Mouse (Mus musculus) embryonic facial prominence, embryonic 11.5 days (tissue): ENCODE results near the gene Defa34. TPM values are rescaled to one million over a fixed set of nuclear protein-coding genes. Genes with fewer than 3 reads are reported as not detected.
"Not testable (repeated sequence)": the region's sequence is repeated elsewhere in the genome, so short reads cannot be mapped to it uniquely, and the experiment has no call there.

Source experiments
- ATAC-seq: fragments of 200-750 bp; cut with Nextera tagmentation; replicated peaks from 2 replicates; pipeline ENCODE4 v1.8.0; 2017; ENCODE audit warnings: low read depth; ENCODE audit not compliant: insufficient number of reproducible peaks, low FRiP score, low TSS enrichment
- DNase-seq: peaks from one replicate; pipeline ENCODE4 v3.0.0-alpha.2; 2015; ENCODE audit warnings: low spot score
- H3K27ac ChIP-seq: fragments of 300-500 bp; sonication (generic); replicated peaks from 2 replicates; pipeline ENCODE4 v1.5.1; 2014; ENCODE audit warnings: mild to moderate bottlenecking, low read depth, low read length, control low read depth
- H3K27me3 ChIP-seq: fragments of 300-500 bp; sonication (generic); 2 replicates; pipeline ENCODE4 v1.6.1; 2014; ENCODE audit warnings: mild to moderate bottlenecking, low read length, moderate library complexity, mixed read lengths; ENCODE audit not compliant: control insufficient read depth, insufficient read depth
- H3K36me3 ChIP-seq: fragments of 300-500 bp; sonication (generic); replicated peaks from 2 replicates; pipeline ENCODE4 v1.6.1; 2014; ENCODE audit warnings: low read depth, mild to moderate bottlenecking, low read length, moderate library complexity, mixed read lengths; ENCODE audit not compliant: control insufficient read depth, insufficient read depth
- H3K4me1 ChIP-seq: fragments of 300-500 bp; sonication (generic); 2 replicates; pipeline ENCODE4 v1.6.1; 2014; ENCODE audit warnings: low read length, mixed read lengths; ENCODE audit not compliant: control insufficient read depth, insufficient read depth
- H3K4me2 ChIP-seq: fragments of 300-500 bp; sonication (generic); 2 replicates; pipeline ENCODE4 v1.6.1; 2014; ENCODE audit warnings: low read depth, mild to moderate bottlenecking, control low read depth, low read length, moderate library complexity
- H3K4me3 ChIP-seq: fragments of 300-500 bp; sonication (generic); 2 replicates; pipeline ENCODE4 v1.5.1; 2014; ENCODE audit warnings: low read depth, low read length, control low read depth
- H3K9ac ChIP-seq: fragments of 300-500 bp; sonication (generic); replicated peaks from 2 replicates; pipeline ENCODE4 v1.6.1; 2014; ENCODE audit warnings: mild to moderate bottlenecking, control low read depth, low read length
- H3K9me3 ChIP-seq: fragments of 300-500 bp; sonication (generic); replicated peaks from 2 replicates; pipeline ENCODE4 v1.6.1; 2016; ENCODE audit warnings: mild to moderate bottlenecking, low read length, inconsistent platforms, mixed read lengths; ENCODE audit not compliant: control insufficient read depth
- WGBS: fragments of 180-500 bp; shearing (Covaris S2); extraction: QIAGEN DNeasy Blood & Tissue Kit; methylation state at CpG from one replicate; pipeline ENCODE4 v1.1.7; 2014; 5-methylcytosine and 5-hydroxymethylcytosine counted together
- polyA plus RNA-seq: library from polyadenylated mRNA; unstranded; fragments of >200 nt; fragmentation: Nextera tagmentation; extraction: Ambion mirVana; gene quantifications from 2 replicates; pipeline ENCODE4 v1.2.1, GENCODE M21; 2014

Gene Defa34
- polyA plus RNA-seq: not detected in 2 replicates

DNA sequence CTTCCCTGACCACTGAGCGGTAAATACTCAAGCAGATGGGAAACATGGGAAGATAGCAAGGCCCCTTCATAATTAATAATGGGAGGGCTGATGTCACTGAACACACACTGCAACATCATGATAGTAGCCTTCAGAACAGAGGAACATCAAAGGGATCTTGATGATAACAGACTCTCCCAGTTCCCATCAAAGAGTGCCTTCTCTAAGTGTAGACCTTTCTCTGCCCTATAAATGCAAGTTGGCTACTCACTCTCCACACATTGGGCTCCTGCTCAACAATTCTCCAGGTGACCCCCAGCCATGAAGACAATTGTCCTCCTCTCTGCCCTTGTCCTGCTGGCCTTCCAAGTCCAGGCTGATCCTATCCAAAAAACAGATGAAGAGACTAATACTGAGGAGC lies at the start of gene Defa34:
TSS of gene Defa34 (plus strand) at position 301 of the 400 bp plus-strand sequence.
- not testable (repeated sequence) for H3K4me3 ChIP-seq, H3K27me3 ChIP-seq, H3K27ac ChIP-seq, ATAC-seq, H3K4me1 ChIP-seq, H3K9ac ChIP-seq, DNase-seq, H3K4me2 ChIP-seq, H3K9me3 ChIP-seq, H3K36me3 ChIP-seq
- WGBS: no CpG with 5 or more reads among the region's 1 CpGs

DNA sequence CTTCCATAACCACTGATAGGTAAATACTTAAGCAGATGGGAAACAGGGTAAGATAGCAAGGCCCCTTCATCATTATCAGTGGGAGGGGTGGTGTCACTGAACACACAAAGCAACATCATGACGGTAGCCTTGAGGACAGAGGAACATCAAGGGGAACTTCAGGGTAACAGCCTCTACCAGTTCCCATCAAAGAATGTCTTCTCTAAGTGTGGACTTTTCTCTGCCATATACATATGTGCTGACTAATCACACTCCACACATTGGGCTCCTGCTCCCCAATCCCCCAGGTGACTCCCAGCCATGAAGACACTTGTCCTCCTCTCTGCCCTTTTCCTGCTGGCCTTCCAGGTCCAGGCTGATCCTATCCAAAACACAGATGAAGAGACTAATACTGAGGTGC lies 47.7 kb upstream of the Defa34 start, which contains the start of gene Defa26:
TSS of gene Defa26 (plus strand) at position 301 of the 400 bp plus-strand sequence.
- not testable (repeated sequence) for ATAC-seq, H3K4me3 ChIP-seq, H3K4me1 ChIP-seq, H3K9me3 ChIP-seq, H3K27me3 ChIP-seq, H3K36me3 ChIP-seq, H3K4me2 ChIP-seq, DNase-seq, H3K9ac ChIP-seq, H3K27ac ChIP-seq
- no CpG with 5 or more reads among the region's 1 CpGs for WGBS

DNA sequence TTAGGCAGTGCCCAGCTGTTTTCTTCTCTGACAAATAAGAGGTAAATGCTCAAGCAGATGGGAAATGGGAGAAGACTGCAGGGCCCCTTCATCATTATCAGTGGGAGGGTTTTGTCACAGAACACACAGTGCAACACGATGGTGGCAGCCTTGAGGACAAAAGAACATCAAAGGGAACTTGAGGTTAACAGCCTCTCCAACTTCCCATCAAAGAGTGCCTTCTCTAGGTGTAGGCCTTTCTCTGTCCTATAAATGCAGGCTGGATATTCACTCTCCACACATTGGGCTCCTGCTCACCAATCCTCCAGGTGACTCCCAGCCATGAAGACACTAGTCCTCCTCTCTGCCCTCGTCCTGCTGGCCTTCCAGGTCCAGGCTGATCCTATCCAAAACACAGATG lies 10.1 kb upstream of the Defa34 start, which contains the start of gene Defa17:
TSS of gene Defa17 (plus strand) at position 301 of the 400 bp plus-strand sequence.
- not testable (repeated sequence) for H3K4me1 ChIP-seq, H3K4me3 ChIP-seq, H3K27ac ChIP-seq, H3K36me3 ChIP-seq, H3K4me2 ChIP-seq, H3K9me3 ChIP-seq, H3K9ac ChIP-seq, DNase-seq, ATAC-seq, H3K27me3 ChIP-seq
- no CpG with 5 or more reads among the region's 2 CpGs for WGBS

DNA sequence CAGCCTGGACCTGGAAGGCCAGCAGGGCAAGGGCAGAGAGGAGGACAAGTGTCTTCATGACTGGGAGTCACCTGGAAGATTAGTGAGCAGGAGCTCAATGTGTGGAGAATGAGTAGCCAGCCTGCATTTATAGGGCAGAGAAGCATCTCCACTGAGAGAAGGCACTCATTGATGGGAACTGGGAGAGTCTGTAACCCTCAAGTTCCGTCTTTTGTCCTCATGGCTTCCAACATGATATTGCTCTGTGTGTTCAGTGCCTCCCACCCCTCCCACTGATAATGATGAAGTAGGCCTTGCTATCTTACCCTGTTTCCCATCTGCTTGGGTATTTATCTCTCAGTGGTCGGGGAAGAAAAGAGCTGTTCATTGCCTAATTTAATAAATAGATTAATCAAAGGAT lies 37.9 kb downstream of the Defa34 start, which contains the start of gene AY761184:
TSS of gene AY761184 (minus strand) at position 101 of the 400 bp plus-strand sequence.
- not testable (repeated sequence) for H3K9me3 ChIP-seq, DNase-seq, H3K4me3 ChIP-seq, ATAC-seq, H3K27me3 ChIP-seq, H3K4me2 ChIP-seq, H3K27ac ChIP-seq, H3K36me3 ChIP-seq, H3K9ac ChIP-seq, H3K4me1 ChIP-seq
- WGBS: 71% methylated on average over 2 of the region's 2 CpGs

Other genes starting within 250 kb of the Defa34 start
- gene Defa36, start 238.4 kb upstream of the Defa34 start, polyA plus RNA-seq: not detected in 2 replicates
- gene Gm7849, start 209.2 kb upstream of the Defa34 start, polyA plus RNA-seq: not detected in 2 replicates
- gene Defa20, start 156.5 kb upstream of the Defa34 start, polyA plus RNA-seq: not detected in 2 replicates
- not detected in 2 replicates for gene Defa32, start 136.8 kb upstream of the Defa34 start, polyA plus RNA-seq
- gene Defa37, start 100.4 kb upstream of the Defa34 start, polyA plus RNA-seq: not detected in 2 replicates
- gene Defa28, start 82.8 kb upstream of the Defa34 start, polyA plus RNA-seq: not detected in 2 replicates
- gene Gm7861, start 71.3 kb upstream of the Defa34 start, polyA plus RNA-seq: not detected in 2 replicates
- gene Defa26, start 47.6 kb upstream of the Defa34 start, polyA plus RNA-seq: not detected in 2 replicates
- gene Defa17, start 10.0 kb upstream of the Defa34 start, polyA plus RNA-seq: not detected in 2 replicates
- not detected in 2 replicates for gene AY761184, start 37.8 kb downstream of the Defa34 start, polyA plus RNA-seq
- not detected in 2 replicates for gene Defa24, start 68.7 kb downstream of the Defa34 start, polyA plus RNA-seq
- gene Defb50, start 157.7 kb downstream of the Defa34 start, polyA plus RNA-seq: not detected in 2 replicates
- not detected in 2 replicates for gene Defb2, start 174.1 kb downstream of the Defa34 start, polyA plus RNA-seq
- not detected in 2 replicates for gene Defb10, start 193.1 kb downstream of the Defa34 start, polyA plus RNA-seq
- not detected in 2 replicates for gene Defb9, start 219.6 kb downstream of the Defa34 start, polyA plus RNA-seq
- not detected in 2 replicates for gene Defb11, start 240.6 kb downstream of the Defa34 start, polyA plus RNA-seq